Mouse (Mus musculus): ENCODE results near the gene Rbpj.

DNA sequence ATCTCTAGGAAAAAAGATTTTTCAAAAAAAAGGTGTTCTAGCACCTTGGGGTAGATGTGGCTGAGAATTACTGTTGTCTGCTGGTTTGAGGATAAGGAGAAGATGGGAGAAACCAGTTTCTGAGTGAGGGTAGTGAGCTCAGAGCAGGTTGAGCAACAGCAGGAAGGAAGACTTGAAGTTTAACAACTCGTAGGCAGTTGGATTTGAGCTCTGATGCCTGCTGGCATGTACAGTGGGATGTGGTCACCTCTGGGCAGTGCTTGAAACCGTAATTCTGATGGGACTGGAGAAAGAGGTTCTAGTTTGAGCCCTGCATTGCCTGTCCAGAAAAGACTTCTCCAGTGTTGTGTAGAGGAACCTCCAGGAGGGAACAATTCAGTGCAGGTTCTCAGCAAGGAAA lies 195.6 kb downstream of the Rbpj start:
- TF ChIP-seq CTCF (IDR thresholded peaks at IDR 0.05; ENCODE audit: extremely low read depth, insufficient read depth, low read length) (no peak), POLR2A (IDR thresholded peaks at IDR 0.05; ENCODE audit: extremely low read depth, insufficient read depth, low read length) (no peak)
